Mouse (Mus musculus) layer of hippocampus, adult 8-10 months (tissue): ENCODE measurements around the gene Klhl18. TPM values are rescaled to one million over a fixed set of nuclear protein-coding genes. Genes with fewer than 3 reads are reported as not detected.

Experiments used
- DNase-seq, 2 experiments: peaks; one replicate each; pipeline ENCODE4 v3.0.0; 2022; ENCODE audit warnings: low spot score in 2 of 2
- total RNA-seq, 4 experiments: library from RNA; stranded (reverse); gene quantifications; 2 replicates each; pipeline ENCODE4 v1.2.4; 2022

Klhl18 gene
- 10 to 100 TPM; 22.3 to 27.0 (median 25.5) TPM for total RNA-seq

- DNase-seq, result peak; percentile 96 to 99
Measured at GRCm38 (mm10) chr9:110476124-110477091, at the start of gene Klhl18, which contains the start of gene Kif9. Gene Klhl18, minus strand, starts transcription at chr9:110476694. Gene Kif9, plus strand, starts transcription at chr9:110476958.

DNA sequence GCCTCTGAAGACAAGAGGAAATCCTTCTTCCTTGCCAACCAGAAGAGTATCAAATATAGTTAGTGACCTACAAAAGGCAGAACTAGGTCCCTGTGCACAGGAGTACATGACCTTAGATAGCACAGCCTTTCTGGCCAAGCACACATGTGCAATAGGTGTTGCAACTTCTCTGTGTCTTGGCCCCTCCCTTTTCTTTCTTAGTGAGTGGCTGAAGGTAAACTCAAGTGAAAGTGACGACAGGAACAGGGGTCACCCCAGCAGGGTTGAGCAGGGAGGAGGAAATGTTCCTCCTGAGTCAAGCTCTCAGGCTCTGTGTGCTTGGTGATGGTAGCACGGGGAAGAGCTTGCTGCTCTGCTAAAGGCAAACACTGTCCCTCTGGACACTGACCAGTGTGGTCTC lies 49.2 kb upstream of the Klhl18 start:
- DNase-seq, result no peak

DNA sequence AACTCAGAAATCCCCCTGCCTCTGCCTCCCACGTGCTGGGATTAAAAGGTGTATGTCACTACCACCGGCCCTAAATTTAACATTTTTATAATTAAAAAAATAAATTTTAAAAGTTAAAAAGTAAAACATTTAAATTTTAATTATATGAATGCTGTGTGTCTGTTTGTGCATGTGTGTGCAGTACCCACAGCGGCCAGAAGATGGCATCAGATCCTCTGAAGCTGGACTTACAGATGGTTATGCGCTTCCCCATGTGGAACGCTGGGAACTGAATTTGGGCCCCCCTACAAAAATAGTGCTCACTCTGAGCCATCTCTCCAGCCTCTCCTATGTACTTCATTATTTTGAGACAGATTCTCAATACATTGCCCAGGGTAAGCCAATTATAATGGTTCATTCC lies 14.4 kb upstream of the Klhl18 start:
- no peak for DNase-seq

DNA sequence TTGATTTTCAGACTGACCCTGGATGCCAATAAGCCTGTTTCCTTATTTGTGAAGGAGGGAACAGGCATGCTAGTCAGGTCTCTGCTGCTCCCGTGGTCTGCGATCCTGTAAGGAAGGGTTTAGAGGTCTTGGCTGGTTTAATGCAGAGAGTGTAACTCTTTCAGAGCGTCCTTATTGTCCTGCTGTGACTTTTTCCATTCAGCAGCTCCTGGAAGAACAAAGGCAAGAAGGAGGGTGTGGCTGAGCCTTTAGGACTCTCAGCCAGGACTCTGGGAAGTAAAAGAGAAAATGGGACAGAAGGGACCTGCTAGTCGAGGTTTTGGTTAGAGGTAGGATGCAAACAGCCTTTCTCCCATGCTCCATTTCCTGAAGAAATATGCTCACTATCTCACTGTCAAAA lies 12.3 kb upstream of the Klhl18 start:
- no peak for DNase-seq

- DNase-seq, result no peak
Measured at GRCm38 (mm10) chr9:110478639-110479038, 2.1 kb upstream of the Klhl18 start.

GRCm38 (mm10) chr9:110477951-110478350 lies 1.5 kb upstream of the Klhl18 start:
- DNase-seq, result no peak

GRCm38 (mm10) chr9:110466179-110466578 lies 10.3 kb downstream of the Klhl18 start:
- DNase-seq, result no peak

DNA sequence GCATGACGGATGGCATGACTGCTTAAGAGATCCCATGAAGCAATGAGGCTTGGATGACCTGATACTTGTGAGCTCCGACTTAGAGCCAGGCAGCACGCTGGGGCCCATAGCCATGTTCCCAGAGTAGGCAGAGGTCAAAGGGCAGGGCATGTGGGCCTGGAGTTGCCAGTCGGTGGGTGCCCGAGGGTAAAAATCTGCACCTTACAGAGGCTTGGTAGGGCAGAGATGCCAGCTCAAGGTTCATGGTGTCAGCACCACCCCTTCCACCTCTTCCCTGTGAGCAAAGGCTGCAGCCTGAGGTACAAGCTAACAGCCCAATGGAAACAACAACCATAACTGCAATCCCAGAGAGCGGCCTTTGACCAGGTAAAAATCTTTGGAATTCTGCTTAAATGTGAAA lies 11.2 kb downstream of the Klhl18 start:
- no peak for DNase-seq

DNA sequence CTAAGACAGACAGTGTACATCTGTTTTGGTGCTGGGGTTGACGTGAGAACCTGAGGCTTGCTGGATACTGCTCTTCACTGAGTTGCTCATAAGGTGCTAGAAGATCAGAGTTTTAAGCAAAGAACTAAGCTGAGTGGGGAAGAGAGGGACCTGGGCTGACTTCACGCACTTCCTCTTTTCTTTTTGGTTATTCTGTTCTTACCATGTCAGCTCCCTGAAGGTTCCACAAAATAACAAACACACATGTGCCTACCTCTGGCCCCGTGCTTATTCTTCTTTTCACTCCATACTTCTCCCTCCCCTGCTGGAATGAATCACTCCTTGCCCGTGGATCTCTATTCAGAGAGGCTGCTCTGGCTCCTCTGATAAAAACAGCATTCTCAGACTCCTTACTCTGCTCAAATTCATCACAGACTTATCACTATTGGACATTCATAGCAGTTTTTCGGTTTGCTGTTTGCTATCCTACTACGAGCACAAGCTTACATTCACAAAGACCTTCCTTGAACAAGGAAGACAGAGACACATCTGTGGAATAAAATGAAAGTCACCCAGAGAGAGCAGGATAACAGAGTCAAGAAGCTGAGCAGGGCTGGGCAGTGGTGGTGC lies 12.4 kb downstream of the Klhl18 start:
- no peak for DNase-seq

DNA sequence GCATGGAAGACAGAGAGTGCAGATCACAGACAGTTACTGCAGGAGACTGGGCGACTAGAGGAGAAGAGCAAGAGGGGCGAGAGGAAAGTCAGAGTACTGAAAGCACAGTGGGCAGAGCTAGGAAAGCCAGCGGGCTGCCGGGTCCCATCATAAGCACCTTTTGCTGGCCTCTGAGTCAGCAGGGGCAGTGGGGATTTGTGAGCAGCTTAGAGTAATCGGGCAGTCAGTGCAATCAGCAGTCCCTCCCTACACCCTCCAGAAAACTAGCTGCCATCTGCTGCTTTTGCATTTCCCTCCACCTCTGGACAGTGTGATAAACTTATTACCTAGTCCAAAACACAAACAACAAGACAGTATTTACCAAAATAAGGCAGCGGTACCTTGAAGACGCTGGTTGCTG lies 14.2 kb downstream of the Klhl18 start:
- no peak for DNase-seq

GRCm38 (mm10) chr9:110460884-110461815 lies 15.3 kb downstream of the Klhl18 start:
- no peak for DNase-seq

DNA sequence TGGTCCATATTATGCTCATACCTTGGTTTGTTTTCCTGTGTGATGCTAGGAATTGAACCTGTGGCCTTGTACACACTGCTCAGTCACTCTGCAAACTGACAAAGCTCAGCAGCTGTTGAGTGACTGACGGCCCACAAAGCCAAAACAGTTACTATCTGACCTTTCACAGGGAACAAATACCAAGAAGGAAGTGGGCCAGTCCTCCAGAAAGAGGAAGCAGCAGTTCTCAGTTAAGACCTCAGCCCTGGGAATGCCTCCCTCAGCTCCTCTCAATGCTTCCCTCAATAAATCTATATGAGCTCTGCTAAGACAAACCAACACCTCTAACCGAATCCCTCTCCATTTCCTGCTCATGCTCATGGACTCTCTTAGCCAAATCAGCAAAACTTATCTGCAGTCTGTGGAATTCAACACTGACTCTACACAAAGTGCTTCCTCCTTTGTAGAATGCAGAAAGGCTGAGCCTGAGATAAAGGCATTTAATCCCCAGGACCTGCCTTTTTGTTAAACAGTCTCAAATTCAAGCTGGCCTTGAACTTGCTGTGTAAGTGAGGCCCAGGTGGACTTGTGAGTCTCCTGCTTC lies 17.3 kb downstream of the Klhl18 start:
- no peak for DNase-seq

GRCm38 (mm10) chr9:110457926-110458325 lies 18.6 kb downstream of the Klhl18 start:
- no peak for DNase-seq

DNA sequence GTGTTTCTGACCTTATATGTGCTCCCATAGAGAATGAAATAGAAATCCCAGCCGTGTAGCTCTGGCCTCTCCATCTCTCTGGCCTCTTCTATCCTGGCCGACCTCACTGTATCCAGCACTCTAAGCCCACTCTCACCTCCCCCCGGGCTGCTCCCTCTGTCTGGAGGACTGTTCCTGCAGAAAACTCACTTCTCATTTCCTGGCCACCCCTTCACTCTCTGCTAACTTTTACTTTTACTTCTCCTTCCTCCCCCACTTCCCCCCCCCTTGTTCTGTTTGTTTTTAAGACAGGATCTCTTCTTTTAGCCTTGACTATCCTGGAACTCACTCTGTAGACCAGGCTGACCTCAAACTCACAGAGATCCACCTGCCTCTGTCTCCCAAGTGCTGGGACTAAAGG lies 24.0 kb downstream of the Klhl18 start:
- no peak for DNase-seq

DNA sequence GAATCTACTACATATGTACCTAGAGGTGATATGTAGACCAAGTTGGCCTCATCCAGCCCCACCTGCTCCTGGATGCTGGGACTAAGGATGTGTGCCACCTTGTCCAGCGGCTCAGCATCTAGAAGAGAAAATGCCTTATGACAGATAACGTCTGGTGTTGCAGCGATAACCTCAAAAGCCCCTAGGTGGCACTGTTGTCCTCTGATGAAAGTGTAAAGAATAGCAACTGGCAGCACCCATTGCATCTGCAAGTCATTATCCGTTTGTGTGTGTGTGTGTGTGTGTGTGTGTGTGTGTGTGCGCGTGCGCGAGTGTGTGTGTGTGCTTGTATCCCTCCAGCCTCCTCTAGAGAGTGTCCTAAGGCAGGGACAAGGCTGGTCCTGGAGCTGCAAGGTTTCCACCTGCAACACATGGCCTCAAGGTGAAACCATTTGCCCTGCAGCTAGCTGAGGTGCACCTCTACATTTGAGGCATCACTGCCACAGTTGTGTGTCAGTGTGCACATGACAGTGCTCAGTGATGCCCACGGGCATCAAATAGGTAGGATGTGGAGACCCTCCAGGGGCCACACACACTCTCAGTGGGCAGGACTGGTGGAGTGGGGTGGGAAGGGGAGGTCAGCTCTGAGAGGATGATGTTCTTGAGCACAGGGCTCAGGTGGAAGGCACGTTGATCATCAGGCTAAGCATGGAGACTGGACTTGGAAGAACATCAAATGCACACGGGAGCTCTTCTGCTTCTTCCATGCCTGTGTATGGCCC lies 27.5 kb downstream of the Klhl18 start:
- peak; percentile 74 to 80 for DNase-seq

DNA sequence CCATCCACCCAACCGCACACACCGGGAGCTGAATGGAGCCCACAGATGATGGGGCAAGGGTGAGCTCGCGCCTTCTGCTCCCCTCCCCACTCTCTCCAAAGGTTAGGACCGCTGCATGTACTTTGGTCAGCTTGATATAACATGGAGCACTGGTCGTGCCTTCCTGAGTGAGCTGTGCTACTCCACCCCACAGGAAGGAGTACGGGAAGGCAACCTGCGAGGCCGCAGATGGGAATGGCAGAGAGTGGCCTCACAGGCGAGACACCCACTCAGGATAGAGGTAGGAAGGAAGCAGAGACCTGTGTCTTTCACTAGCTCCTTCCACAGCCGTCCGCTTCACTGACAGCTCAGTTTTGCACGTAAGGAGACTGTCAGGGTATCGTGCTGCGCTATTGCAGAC lies 28.1 kb downstream of the Klhl18 start:
- DNase-seq, result no peak

DNA sequence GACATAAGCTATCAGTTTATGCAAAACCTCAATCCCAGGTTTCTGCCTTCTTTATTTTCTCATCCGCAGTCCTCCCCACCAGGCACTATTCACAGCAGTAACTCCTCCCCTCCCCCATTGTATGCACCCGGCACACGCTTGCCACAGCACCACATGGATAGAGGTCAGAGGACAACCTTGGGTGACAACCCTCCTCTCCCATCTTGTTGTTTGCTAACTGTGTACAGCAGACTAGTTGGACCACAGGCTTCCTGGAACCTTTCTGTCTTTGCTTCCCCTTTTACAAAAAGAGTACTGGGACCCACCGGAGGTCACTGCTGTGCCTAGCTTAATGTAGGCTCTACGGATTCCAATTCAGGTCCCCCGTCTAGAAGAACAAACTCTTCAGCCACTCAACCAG lies 35.9 kb downstream of the Klhl18 start:
- no peak for DNase-seq

GRCm38 (mm10) chr9:110440049-110440448 lies 36.4 kb downstream of the Klhl18 start:
- DNase-seq, result no peak

DNA sequence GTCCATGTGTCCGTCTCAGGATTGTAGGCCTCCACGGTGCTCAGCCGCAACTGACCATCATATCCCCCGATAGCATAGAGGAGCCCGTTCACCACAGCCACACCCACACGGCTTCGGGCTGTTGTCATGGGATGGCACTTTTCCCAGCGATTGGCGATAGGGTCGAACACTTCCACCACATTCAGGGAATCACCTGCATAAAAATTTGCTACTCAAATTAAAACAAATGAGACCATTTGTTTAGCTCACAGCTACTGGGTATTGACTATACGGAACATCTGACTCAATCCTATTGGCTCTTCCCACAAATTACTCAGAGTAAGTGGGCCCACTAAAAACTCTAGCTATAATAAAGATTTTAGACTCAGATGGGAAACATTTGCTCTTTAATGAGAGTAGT lies 40.5 kb downstream of the Klhl18 start:
- DNase-seq, result no peak

GRCm38 (mm10) chr9:110433045-110433444 lies 43.4 kb downstream of the Klhl18 start:
- DNase-seq, result no peak
